Mouse (Mus musculus): Measurements from ENCODE around the gene Wasf2.

Wasf2 gene

DNA sequence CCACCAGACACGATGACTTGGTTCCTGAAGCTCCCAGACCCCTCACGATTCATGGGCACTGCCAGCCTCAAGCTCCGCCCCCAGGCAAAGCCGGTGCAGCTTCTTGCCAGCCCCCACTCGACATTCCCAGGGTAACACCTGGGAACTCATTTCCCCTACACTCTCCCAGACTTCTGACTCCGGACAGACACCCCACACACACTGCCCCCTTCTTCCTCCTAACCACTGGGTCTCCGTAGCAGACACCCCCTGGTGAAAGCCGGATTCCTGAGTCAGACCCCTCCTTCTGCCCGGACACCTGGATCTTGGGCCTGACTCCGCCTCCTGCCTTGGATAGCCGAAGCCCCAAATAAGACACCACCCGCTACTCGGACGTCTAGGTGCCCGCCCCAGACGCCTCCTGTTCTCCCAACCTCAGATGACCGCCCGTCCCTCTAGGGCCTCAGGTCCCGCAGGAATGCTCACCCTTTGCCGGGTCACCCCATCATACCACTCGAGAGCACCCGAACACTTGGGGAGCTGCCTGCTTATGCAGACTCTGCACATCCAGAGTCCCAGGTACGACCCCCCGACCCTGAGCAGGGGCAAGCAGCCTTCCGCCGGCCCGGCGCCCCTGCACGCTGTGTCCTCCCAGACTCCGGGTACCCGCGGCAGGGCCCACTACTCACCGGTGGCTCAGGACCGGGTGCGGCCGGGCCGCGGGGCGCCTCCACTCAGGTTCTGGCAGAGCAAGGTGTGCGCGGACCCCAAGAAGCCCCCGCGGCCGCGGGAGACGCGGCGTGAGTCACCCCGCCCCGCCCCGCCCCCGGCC lies 81.7 kb downstream of the Wasf2 start, which contains the start of the genes Cd164l2 and Gpr3:
Cd164l2 (plus strand) TSS at position 381 of the 811 bp plus-strand sequence.
Gpr3 (minus strand) TSS at position 786 of the 811 bp plus-strand sequence.
- in situ Hi-C loops (cut with MboI; ENCODE audit: low pct_unique_long_range_greater_than_20kb in 1 of 2, low sequenced_read_pairs in 2 of 2, unreplicated experiment in 1 of 2): no loop called here

DNA sequence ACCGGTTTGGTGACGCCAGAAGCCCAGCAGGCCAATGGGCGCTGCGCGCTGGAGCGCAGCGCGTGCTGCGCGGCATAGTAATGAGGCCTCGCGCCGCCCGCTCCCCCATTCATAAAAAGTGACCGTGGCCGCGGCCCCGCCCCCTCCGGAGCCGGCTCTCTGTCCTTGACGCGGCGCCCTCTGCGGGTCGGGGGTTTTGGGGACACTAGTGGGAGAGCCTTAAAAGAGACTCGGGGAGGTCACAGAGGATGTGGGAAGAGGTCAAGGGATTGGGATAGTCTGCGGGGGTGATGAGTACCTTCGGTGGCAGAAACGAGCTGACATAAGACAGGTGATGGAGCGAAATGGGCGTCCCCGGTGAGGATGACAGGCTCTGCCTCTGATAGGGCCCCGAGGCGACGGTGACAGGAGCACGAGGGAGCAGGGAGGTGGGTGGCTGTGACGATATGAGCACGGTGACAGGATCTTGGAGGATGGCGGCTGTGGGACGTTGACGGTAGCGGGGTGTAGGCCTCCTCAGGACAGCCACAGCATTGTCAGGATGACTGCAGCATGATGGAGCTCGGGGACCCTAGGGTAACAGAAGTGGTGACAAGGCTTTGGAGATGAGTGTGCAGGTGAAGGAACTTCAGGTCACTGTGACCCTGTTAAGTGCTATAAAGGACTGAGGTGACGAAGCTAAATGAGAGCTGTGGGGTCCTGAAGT lies 82.4 kb downstream of the Wasf2 start:
- in situ Hi-C loops (cut with MboI; ENCODE audit: low pct_unique_long_range_greater_than_20kb in 1 of 2, low sequenced_read_pairs in 2 of 2, unreplicated experiment in 1 of 2): no loop called here

DNA sequence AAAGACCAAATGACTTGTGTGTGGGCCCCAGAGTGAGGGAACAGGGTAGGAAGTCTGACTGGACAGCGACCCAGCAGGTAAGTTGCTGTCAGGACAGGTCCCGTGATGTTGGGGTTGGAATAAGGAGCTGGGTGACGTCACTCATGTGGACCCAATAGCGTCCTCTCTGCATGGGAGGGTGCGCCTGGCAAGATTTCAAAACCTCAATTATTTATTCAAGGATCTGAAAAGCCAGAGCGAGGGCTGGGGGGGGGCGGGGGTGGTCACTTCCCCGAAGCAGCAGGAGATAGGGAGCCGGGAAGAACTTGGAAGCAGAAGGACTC lies 82.9 kb downstream of the Wasf2 start:
- in situ Hi-C loops (cut with MboI; ENCODE audit: low pct_unique_long_range_greater_than_20kb in 1 of 2, low sequenced_read_pairs in 2 of 2, unreplicated experiment in 1 of 2): no loop called here

DNA sequence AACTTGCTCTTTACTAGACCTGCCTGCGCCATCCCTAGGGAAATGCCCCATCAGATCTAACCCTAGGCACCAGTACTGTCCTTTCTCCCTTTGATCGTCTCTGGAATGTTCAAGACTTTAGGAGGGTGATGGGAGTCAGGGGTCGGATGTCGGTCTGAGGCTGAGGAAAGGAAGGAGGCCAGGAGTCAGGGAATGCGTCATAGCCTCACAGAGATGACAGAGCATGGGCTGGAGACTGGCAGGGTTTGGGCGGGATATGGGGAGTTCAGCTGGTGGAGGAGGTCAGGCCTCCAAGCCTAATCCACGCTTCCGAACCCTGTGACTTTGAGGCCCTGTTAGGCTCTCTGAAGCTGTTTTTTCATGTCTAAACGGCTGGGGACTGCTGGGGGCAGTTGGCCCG lies 83.4 kb downstream of the Wasf2 start:
- in situ Hi-C loops (cut with MboI; ENCODE audit: low pct_unique_long_range_greater_than_20kb in 1 of 2, low sequenced_read_pairs in 2 of 2, unreplicated experiment in 1 of 2): no loop called here

DNA sequence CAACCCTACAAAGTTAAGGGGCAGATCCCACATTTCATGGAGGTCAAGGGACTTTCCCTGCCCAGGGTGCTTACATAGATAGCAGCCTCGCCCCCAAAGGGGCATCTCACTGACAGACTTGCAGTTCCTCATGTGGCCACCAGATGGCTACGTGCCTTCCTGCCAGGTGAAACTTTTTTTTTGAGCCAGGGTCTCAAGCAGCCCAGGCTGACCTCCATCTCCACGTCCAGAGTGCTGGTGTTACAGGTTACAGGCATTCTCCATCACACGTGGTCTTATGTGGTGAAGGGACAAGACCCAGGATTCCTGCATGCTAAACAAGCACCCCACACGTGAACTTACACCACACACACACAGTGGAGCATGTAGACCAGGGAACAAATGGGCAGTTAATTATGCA lies 87.3 kb downstream of the Wasf2 start:
- in situ Hi-C loops (cut with MboI; ENCODE audit: low pct_unique_long_range_greater_than_20kb in 1 of 2, low sequenced_read_pairs in 2 of 2, unreplicated experiment in 1 of 2): loop anchor here in 1 of 2 experiments (5.0 kb wide), 1 partner anchor 85 kb away; no protein-coding TSS in a partner anchor

DNA sequence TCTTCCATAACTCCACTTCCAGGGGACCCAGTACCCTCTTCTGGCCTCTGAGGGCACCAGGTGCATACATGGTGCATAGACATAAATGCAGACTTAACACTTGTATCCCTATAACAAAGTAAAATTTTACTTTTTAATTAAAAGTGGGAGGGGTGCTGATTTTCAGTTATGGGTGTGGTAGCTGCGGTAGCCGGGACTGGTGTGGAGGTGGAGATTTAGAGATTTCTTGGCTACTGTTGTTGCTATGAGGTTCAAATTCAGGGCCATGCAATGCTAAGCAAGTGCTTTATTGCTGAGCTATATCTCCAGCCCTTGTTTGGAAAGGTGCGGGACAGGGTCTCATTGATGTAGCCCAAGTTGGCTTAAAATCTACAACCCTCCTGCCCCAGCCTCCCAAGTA lies 88.4 kb downstream of the Wasf2 start:
- in situ Hi-C loops (cut with MboI; ENCODE audit: low pct_unique_long_range_greater_than_20kb in 1 of 2, low sequenced_read_pairs in 2 of 2, unreplicated experiment in 1 of 2): loop anchor here in 1 of 2 experiments (5.0 kb wide), 1 partner anchor 84 kb away; no protein-coding TSS in a partner anchor

DNA sequence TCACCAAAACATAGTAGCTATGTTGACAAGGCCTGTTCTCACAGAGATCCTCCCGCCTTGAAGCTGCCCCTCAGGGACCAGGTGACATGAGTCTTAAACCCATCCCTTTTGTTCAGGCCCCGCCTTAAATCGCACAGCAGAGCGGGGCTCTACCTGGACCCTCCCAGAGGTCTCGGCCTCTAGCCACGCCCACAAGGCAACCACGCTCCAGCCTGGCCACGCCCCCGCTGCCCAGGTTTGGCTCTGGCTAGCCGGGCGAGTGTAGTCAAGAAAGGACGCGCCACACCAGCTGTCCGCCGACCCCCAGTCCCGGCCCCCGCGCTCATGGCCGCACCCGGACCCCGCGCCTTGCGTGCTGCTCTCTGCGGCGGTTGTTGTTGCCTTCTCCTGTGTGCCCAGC lies 90.4 kb downstream of the Wasf2 start:
- in situ Hi-C loops (cut with MboI; ENCODE audit: low pct_unique_long_range_greater_than_20kb in 1 of 2, low sequenced_read_pairs in 2 of 2, unreplicated experiment in 1 of 2): no loop called here

DNA sequence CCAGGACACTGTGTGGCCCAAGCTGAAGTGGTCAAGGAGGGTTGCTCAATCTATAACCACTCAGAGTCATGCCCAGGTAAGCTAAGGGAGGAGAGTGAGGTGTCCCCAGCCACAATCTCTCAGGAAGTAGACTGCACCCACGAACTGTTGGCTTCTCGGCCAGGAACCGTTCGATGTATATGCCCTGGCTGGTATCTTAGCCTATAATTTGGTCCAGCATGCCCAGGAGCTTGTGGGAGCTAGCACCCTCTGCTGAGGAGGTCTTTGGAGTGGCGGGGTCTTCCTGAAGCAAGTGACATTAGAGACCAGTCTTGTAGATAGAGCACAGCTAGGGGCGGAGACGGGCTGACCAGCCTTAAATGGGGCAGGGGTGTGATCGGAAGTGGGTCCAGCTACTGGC lies 91.4 kb downstream of the Wasf2 start:
- in situ Hi-C loops (cut with MboI; ENCODE audit: low pct_unique_long_range_greater_than_20kb in 1 of 2, low sequenced_read_pairs in 2 of 2, unreplicated experiment in 1 of 2): no loop called here

DNA sequence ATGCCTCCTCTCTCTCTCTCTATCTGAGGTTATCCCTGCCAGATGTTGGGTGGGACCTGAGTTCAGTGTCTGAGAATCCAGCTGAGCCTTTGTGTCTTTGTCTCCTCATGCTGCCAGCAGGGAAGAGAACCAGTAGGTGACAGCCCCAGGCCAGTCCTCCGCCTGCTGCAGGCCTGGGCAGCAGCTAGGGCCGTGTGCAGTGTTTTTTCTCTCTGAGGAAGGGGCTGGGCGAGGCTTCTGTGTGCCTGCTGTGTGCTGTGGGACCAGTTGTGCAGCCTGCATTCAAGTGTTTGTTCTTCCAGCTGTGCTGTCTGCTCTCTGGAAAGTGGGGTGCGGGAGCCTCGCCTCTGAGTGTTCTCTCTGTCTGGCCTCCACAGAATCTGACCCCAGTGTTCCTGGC lies 93.6 kb downstream of the Wasf2 start:
- in situ Hi-C loops (cut with MboI; ENCODE audit: low pct_unique_long_range_greater_than_20kb in 1 of 2, low sequenced_read_pairs in 2 of 2, unreplicated experiment in 1 of 2): no loop called here

DNA sequence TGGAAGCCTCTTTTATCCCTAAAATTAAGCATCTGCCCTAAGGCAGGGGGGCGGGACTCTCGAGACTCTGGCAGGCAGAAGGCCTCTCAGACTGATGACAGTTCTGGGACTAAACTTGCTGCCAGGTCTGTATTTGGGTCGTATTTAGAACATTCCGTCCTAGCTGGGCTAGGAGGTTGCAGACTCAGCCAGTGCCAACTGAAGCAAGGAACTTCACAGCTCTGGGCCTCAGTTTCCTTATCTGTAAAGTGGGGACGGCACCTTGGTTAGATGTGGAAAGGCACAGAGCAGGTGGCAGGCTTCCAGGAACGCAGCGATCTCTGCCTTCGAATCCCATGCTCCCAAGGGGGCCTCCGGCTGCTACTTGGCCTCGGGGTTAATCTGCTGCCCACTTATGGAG lies 95.8 kb downstream of the Wasf2 start:
- in situ Hi-C loops (cut with MboI; ENCODE audit: low pct_unique_long_range_greater_than_20kb in 1 of 2, low sequenced_read_pairs in 2 of 2, unreplicated experiment in 1 of 2): no loop called here

DNA sequence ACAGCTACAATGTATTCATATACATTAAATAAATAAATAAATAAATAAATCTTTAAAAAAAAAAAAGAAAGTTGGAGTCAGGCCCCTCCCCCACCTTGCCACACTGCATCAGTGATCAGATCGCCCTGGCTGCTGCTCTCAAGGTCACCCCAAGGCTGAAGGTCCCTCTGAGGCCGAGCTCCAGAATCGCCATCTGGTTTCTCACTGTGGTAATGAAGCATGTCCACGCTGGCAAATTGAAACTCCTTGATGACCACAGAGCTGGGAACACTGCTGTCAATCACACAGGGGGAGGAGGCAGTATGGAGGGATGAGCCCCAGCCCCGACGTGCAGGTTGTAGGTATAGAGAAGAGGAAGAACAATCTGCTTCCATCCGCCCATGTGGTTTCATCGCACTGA lies 97.3 kb downstream of the Wasf2 start:
- in situ Hi-C loops (cut with MboI; ENCODE audit: low pct_unique_long_range_greater_than_20kb in 1 of 2, low sequenced_read_pairs in 2 of 2, unreplicated experiment in 1 of 2): no loop called here

DNA sequence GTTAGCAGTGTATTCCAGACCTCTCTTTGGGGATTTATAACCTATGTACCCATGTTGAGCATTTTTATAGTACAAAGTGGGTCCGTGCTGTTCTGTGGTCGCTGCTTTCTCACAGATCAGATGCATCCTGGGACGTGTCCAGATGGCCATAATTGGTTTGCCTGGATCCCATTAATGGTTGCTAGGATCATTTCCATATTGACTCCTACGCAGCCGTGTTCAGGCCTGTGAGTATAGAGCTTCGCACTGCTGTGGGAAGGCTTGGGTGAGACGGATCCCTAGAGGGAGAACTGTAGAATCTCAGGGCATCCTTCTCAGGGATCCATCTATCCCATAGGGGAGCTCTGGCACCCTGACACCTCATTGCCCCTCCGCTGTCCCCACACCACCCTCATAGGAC lies 99.3 kb downstream of the Wasf2 start:
- in situ Hi-C loops (cut with MboI; ENCODE audit: low pct_unique_long_range_greater_than_20kb in 1 of 2, low sequenced_read_pairs in 2 of 2, unreplicated experiment in 1 of 2): no loop called here

DNA sequence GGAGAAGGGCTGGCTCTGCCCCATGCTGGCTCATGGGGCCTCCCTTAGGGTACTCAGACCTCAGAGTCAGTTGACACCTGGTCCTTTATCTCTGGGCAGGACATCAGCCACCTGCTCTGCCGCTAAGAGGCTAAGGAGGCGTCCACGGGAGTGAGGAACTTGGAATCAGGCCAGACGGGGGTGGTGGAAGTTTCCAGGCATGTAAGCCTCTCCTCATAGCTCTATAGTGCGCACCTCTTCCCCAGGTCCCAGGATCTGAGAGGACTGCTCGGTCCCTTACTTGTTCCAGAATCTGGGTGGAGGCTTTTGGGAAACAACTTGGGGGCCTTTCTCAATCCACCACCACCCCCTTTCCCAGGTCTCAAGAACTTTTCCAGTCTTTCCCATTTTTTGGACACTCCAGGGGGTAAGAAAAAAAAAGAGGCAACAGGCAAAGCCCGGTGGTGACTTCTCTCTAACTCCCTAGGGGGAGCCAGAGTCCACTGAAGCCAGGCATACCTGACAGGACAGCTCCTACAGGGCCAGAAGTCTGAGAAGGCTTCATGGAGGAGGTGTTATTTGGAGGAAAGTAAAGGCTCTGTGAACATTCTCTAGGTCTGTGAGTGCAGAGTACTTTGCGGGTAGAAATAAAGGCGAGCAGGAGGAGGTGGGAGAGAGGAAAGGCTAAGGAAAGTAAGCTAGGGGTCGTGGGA lies 103.1 kb downstream of the Wasf2 start:
- in situ Hi-C loops (cut with MboI; ENCODE audit: low pct_unique_long_range_greater_than_20kb in 1 of 2, low sequenced_read_pairs in 2 of 2, unreplicated experiment in 1 of 2): no loop called here

DNA sequence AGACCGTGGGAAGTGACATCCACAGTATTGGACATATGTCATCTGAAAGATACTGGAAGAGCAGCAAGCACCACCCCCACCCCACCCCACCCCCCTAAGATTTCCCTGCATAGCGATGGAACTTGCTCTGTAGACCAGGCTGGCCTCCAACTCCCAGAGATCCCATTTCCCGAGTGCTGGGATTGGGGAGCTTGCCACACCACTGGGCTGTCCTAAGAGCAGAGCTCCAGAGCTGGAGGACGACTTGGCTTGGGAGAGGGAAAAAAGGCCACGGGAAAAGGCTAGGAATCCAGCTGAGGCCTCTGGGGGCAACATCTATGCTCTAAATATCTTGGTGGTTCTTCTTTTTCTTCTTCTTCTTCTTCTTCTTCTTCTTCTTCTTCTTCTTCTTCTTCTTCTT lies 104.5 kb downstream of the Wasf2 start:
- in situ Hi-C loops (cut with MboI; ENCODE audit: low pct_unique_long_range_greater_than_20kb in 1 of 2, low sequenced_read_pairs in 2 of 2, unreplicated experiment in 1 of 2): no loop called here

DNA sequence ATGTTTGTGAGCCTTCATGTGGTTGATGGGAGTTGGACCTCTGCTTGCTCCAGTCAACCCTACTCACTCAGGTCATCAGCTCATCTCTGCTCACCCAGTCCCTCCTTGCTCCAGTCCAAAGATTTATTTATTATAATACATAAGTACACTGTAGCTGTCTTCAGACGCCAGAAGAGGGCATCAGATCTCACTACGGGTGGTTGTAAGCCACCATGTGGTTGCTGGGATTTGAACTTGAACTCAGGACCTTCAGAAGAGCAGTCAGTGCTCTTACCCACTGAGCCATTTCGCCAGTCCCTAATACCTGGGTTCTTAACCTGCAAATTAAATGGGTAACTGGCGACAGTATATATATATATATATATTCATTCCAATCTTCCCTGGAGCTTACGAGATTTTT lies 105.1 kb downstream of the Wasf2 start:
- in situ Hi-C loops (cut with MboI; ENCODE audit: low pct_unique_long_range_greater_than_20kb in 1 of 2, low sequenced_read_pairs in 2 of 2, unreplicated experiment in 1 of 2): no loop called here

DNA sequence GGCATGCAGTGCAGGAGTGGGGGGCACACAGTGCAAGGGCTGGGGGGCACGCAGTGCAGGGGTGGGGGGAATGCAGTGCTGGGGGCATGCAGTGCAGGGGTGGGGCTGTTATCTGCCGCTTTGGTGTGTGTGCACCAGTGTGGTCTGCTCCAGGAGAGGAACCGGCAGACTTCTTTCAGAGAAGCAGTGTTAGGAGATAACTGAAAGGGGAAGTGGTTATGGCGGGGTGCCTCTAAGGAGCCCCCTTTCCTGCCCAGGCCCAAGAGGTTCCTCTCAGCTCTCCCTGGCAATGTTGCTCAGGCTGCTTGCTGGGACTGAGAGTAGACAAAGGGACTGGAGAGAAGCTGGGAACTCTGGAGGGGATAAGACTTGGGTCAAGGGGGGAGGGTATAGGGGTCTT lies 107.6 kb downstream of the Wasf2 start:
- in situ Hi-C loops (cut with MboI; ENCODE audit: low pct_unique_long_range_greater_than_20kb in 1 of 2, low sequenced_read_pairs in 2 of 2, unreplicated experiment in 1 of 2): no loop called here

DNA sequence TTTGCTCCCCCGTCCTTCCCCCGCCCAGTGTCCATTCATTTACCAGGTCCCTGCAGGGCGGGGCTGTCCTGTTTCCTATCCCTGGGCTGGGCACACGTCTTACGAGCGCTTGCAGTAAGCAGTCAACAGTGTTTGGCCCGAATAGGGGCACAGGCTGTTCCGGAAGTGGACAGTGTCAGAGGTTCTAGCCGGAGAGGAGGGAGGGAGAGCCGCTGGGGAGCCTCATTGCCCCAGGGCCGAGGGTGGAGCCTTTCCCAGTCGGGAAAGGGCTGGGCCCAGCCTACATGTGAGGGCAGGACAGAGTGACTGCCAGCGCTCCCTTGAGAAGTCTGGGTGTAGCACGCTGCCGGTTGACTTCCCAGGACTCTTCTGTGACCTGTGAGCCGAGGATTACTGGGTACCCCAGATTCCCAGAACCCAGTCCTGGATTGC lies 110.2 kb downstream of the Wasf2 start, which contains the start of gene Map3k6:
Map3k6 (plus strand) TSS at position 329 of the 432 bp plus-strand sequence.
- in situ Hi-C loops (cut with MboI; ENCODE audit: low pct_unique_long_range_greater_than_20kb in 1 of 2, low sequenced_read_pairs in 2 of 2, unreplicated experiment in 1 of 2): no loop called here

DNA sequence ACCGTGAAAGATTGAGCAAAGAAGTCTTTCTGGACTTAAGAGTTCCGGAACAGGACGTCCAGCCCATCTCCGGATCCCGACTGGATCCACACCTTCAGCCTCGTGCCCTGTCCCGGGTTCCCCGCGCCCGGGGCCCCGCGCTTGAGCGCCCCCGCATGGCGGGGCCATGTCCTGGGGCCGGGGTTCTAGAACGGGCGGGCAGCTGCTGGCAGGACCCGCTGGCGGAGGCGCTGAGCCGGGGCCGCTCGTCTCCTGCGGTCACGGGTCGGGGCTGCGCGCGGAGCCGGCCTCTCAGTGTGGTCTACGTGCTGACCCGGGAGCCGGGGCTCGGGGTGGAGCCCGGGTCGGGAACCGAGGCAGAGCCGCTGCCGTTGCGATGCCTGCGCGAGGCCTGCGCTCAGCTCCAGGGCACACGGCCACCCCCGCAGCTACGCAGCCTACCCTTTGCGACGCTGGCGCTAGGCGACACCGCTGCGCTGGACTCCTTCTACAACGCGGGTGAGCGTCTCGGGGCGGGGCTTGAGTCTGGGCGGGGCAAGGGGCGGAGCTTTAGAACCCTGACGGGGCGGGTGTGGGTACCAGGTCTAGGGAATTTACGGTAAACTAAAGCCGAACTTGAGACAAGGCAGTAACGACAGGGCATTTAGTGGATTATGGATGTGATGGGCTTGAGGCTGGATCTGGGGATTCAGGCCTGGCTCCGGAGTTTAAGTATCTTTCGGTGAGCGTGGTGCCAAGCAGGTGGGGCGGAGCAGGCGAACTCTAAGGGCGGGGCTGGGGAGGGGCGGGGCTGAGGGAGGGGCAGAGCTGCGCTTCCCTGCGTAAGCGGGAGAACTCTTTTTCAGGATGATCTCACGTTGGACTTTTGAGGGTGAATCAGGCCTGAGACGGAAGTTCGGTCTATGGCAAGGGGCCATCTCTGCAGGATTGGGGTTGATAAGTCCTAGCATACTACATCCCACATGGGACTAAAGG lies 110.9 kb downstream of the Wasf2 start:
- in situ Hi-C loops (cut with MboI; ENCODE audit: low pct_unique_long_range_greater_than_20kb in 1 of 2, low sequenced_read_pairs in 2 of 2, unreplicated experiment in 1 of 2): no loop called here

All from mouse embryonic stem cell (cell line).